Mouse (Mus musculus): Measurements from ENCODE around the gene Kcnk3. TPM values are rescaled to one million over a fixed set of nuclear protein-coding genes. Genes with fewer than 3 reads are reported as not detected.

Kcnk3 gene
- polyA plus RNA-seq, 1 experiment from 2014 or later, result 11.1 TPM

- H3K27ac ChIP-seq (replicated peaks), result no peak overlapping the region
- no peak overlapping the region for H3K4me3 ChIP-seq (ENCODE audit: low read depth, low read length)
- no peak overlapping the region for H3K9ac ChIP-seq (ENCODE audit: low read length)
- H3K36me3 ChIP-seq (ENCODE audit: control insufficient read depth, insufficient read depth, low read length), result no peaks in the 10 kb centered on the region
- ATAC-seq (ENCODE audit: low FRiP score, low TSS enrichment) (no peak), DNase-seq (ENCODE audit: low spot score) (no peak)
- WGBS, result 60% methylated on average over 11 of the region's 11 CpGs
- no peak overlapping the region for H3K4me2 ChIP-seq (replicated peaks; ENCODE audit: low read depth)
- H3K9me3 ChIP-seq (ENCODE audit: control insufficient read depth, low read length), result no peaks in the 10 kb centered on the region
- no peaks in the 10 kb centered on the region for H3K27me3 ChIP-seq (ENCODE audit: control insufficient read depth, insufficient read depth, low read length)
- no peaks in the 10 kb centered on the region for H3K4me1 ChIP-seq (replicated peaks; ENCODE audit: control insufficient read depth, insufficient read depth)
- TF ChIP-seq EP300 (optimal IDR thresholded peaks at IDR 0.05) (no peak), CTCF (IDR thresholded peaks at IDR 0.05; ENCODE audit: low read depth) (no peak)
These were observed 5.4 kb downstream of the Kcnk3 start for GRCm38 (mm10) chr5:30593360-30593759.

GRCm38 (mm10) chr5:30593811-30594504, 6.0 kb downstream of the Kcnk3 start:
- H3K27ac ChIP-seq (replicated peaks), result no peak overlapping the region
- no peak overlapping the region for H3K4me2 ChIP-seq (replicated peaks; ENCODE audit: low read depth)
- ATAC-seq (ENCODE audit: low FRiP score, low TSS enrichment), result no peak
- no peak overlapping the region for H3K4me3 ChIP-seq (ENCODE audit: low read depth, low read length)
- 39% methylated on average over 10 of the region's 10 CpGs for WGBS
- no peaks in the 10 kb centered on the region for H3K4me1 ChIP-seq (replicated peaks; ENCODE audit: control insufficient read depth, insufficient read depth)
- DNase-seq (ENCODE audit: low spot score), result no peak
- H3K9ac ChIP-seq (ENCODE audit: low read length), result no peak overlapping the region
- TF ChIP-seq EP300 (optimal IDR thresholded peaks at IDR 0.05), result no peak
- no peak for TF ChIP-seq CTCF (IDR thresholded peaks at IDR 0.05; ENCODE audit: low read depth)
- H3K36me3 ChIP-seq (ENCODE audit: control insufficient read depth, insufficient read depth, low read length), result no peaks in the 10 kb centered on the region
- H3K27me3 ChIP-seq (ENCODE audit: control insufficient read depth, insufficient read depth, low read length), result no peaks in the 10 kb centered on the region
- no peaks in the 10 kb centered on the region for H3K9me3 ChIP-seq (ENCODE audit: control insufficient read depth, low read length)

- no peak overlapping the region for H3K9ac ChIP-seq (ENCODE audit: low read length)
- 0 out of 2 replicates have a peak overlapping the region, but pooled peaks have one; percentile 18 for H3K27ac ChIP-seq (replicated peaks)
- no peaks in the 10 kb centered on the region for H3K36me3 ChIP-seq (ENCODE audit: control insufficient read depth, insufficient read depth, low read length)
- no peaks in the 10 kb centered on the region for H3K27me3 ChIP-seq (ENCODE audit: control insufficient read depth, insufficient read depth, low read length)
- no peak overlapping the region for H3K4me3 ChIP-seq (ENCODE audit: low read depth, low read length)
- H3K4me1 ChIP-seq (replicated peaks; ENCODE audit: control insufficient read depth, insufficient read depth), result no peaks in the 10 kb centered on the region
- no peak overlapping the region for H3K4me2 ChIP-seq (replicated peaks; ENCODE audit: low read depth)
- H3K9me3 ChIP-seq (ENCODE audit: control insufficient read depth, low read length), result no peaks in the 10 kb centered on the region
- ATAC-seq (ENCODE audit: low FRiP score, low TSS enrichment) (no peak), DNase-seq (ENCODE audit: low spot score) (no peak)
- 56% methylated on average over 6 of the region's 6 CpGs for WGBS
- TF ChIP-seq CTCF (IDR thresholded peaks at IDR 0.05; ENCODE audit: low read depth), result no peak
- TF ChIP-seq EP300 (optimal IDR thresholded peaks at IDR 0.05), result no peak
These were observed 7.1 kb downstream of the Kcnk3 start for GRCm38 (mm10) chr5:30594953-30595560.

- no peak for DNase-seq (ENCODE audit: low spot score)
- 27% methylated on average over 4 of the region's 4 CpGs for WGBS
- no peak overlapping the region for H3K27ac ChIP-seq (replicated peaks)
- no peaks in the 10 kb centered on the region for H3K27me3 ChIP-seq (ENCODE audit: control insufficient read depth, insufficient read depth, low read length)
- no peaks in the 10 kb centered on the region for H3K4me1 ChIP-seq (replicated peaks; ENCODE audit: control insufficient read depth, insufficient read depth)
- H3K36me3 ChIP-seq (ENCODE audit: control insufficient read depth, insufficient read depth, low read length), result no peaks in the 10 kb centered on the region
- no peak overlapping the region for H3K9ac ChIP-seq (ENCODE audit: low read length)
- H3K9me3 ChIP-seq (ENCODE audit: control insufficient read depth, low read length), result no peaks in the 10 kb centered on the region
- H3K4me3 ChIP-seq (ENCODE audit: low read depth, low read length), result no peak overlapping the region
- TF ChIP-seq EP300 (optimal IDR thresholded peaks at IDR 0.05) (no peak), CTCF (IDR thresholded peaks at IDR 0.05; ENCODE audit: low read depth) (peak; percentile 53)
- ATAC-seq (ENCODE audit: low FRiP score, low TSS enrichment), result no peak
- H3K4me2 ChIP-seq (replicated peaks; ENCODE audit: low read depth), result no peak overlapping the region
These were observed 13.4 kb downstream of the Kcnk3 start for GRCm38 (mm10) chr5:30601397-30601796.

- no peak for TF ChIP-seq CTCF (IDR thresholded peaks at IDR 0.05; ENCODE audit: low read depth)
- no peak for TF ChIP-seq EP300 (optimal IDR thresholded peaks at IDR 0.05)
- Histone ChIP-seq H3K27me3 (ENCODE audit: control insufficient read depth, insufficient read depth, low read length) (no peaks in the 10 kb centered on the region), H3K27ac (replicated peaks) (no peak overlapping the region), H3K9me3 (ENCODE audit: control insufficient read depth, low read length) (no peaks in the 10 kb centered on the region), H3K36me3 (ENCODE audit: control insufficient read depth, insufficient read depth, low read length) (no peaks in the 10 kb centered on the region; the same call in 1 of the 2 replicates), H3K4me1 (replicated peaks; ENCODE audit: control insufficient read depth, insufficient read depth) (no peaks in the 10 kb centered on the region), H3K9ac (ENCODE audit: low read length) (no peak overlapping the region), H3K4me2 (replicated peaks; ENCODE audit: low read depth) (no peak overlapping the region), H3K4me3 (ENCODE audit: low read depth, low read length) (no peak overlapping the region)
- WGBS, result 78% methylated on average over 3 of the region's 3 CpGs
- DNase-seq (ENCODE audit: low spot score) (no peak), ATAC-seq (ENCODE audit: low FRiP score, low TSS enrichment) (no peak)
These were observed 15.3 kb downstream of the Kcnk3 start for GRCm38 (mm10) chr5:30603255-30603654.

GRCm38 (mm10) chr5:30603926-30604325, 16.0 kb downstream of the Kcnk3 start:
- H3K27ac ChIP-seq (replicated peaks), result no peak overlapping the region
- no peaks in the 10 kb centered on the region for H3K4me1 ChIP-seq (replicated peaks; ENCODE audit: control insufficient read depth, insufficient read depth)
- no peaks in the 10 kb centered on the region; the same call in 1 of the 2 replicates for H3K36me3 ChIP-seq (ENCODE audit: control insufficient read depth, insufficient read depth, low read length)
- H3K9ac ChIP-seq (ENCODE audit: low read length), result no peak overlapping the region
- 70% methylated on average over 4 of the region's 4 CpGs for WGBS
- DNase-seq (ENCODE audit: low spot score) (no peak), ATAC-seq (ENCODE audit: low FRiP score, low TSS enrichment) (no peak)
- no peaks in the 10 kb centered on the region for H3K9me3 ChIP-seq (ENCODE audit: control insufficient read depth, low read length)
- no peak overlapping the region for H3K4me2 ChIP-seq (replicated peaks; ENCODE audit: low read depth)
- no peaks in the 10 kb centered on the region for H3K27me3 ChIP-seq (ENCODE audit: control insufficient read depth, insufficient read depth, low read length)
- no peak overlapping the region for H3K4me3 ChIP-seq (ENCODE audit: low read depth, low read length)
- no peak for TF ChIP-seq CTCF (IDR thresholded peaks at IDR 0.05; ENCODE audit: low read depth)
- no peak for TF ChIP-seq EP300 (optimal IDR thresholded peaks at IDR 0.05)

Data from stomach, postnatal 0 days (tissue).